Mouse (Mus musculus) liver, postnatal 0 days (tissue): Measurements from ENCODE around the gene Gm17428. TPM values are rescaled to one million over a fixed set of nuclear protein-coding genes. Genes with fewer than 3 reads are reported as not detected.
"Not testable (repeated sequence)": the region's sequence is repeated elsewhere in the genome, so short reads cannot be mapped to it uniquely, and the experiment has no call there.

ENCODE experiments used
- ATAC-seq: fragments of 200-750 bp; cut with Nextera tagmentation; 2 replicates; pipeline ENCODE4 v1.8.0; 2017; ENCODE audit warnings: mild to moderate bottlenecking, moderate library complexity
- DNase-seq: peaks from one replicate; pipeline ENCODE4 v3.0.0-alpha.2; 2016
- H3K27ac ChIP-seq: fragments of 300-500 bp; sonication (generic); 2 replicates; pipeline ENCODE4 v1.5.1; 2014; ENCODE audit warnings: antibody characterized with exemption, moderate library complexity, mild to moderate bottlenecking, low read depth
- H3K27me3 ChIP-seq: fragments of 300-500 bp; sonication (generic); 2 replicates; pipeline ENCODE4 v1.6.1; 2014; ENCODE audit warnings: low read length, control low read depth, mixed read lengths; ENCODE audit not compliant: insufficient read depth
- H3K36me3 ChIP-seq: fragments of 300-500 bp; sonication (generic); replicated peaks from 2 replicates; pipeline ENCODE4 v1.6.1; 2014; ENCODE audit warnings: mild to moderate bottlenecking, control low read depth, low read length, moderate library complexity, mixed read lengths; ENCODE audit not compliant: insufficient read depth
- H3K4me1 ChIP-seq: fragments of 300-500 bp; sonication (generic); 2 replicates; pipeline ENCODE4 v1.6.1; 2014; ENCODE audit warnings: antibody characterized with exemption, mild to moderate bottlenecking, control low read depth; ENCODE audit not compliant: insufficient read depth
- H3K4me2 ChIP-seq: fragments of 300-500 bp; sonication (generic); 2 replicates; pipeline ENCODE4 v1.6.1; 2014; ENCODE audit warnings: low read depth, mild to moderate bottlenecking, low read length, moderate library complexity, mixed read lengths
- H3K4me3 ChIP-seq: fragments of 300-500 bp; sonication (generic); 2 replicates; pipeline ENCODE4 v1.5.1; 2014; ENCODE audit warnings: low read depth, low read length
- H3K9ac ChIP-seq: fragments of 300-500 bp; sonication (generic); replicated peaks from 2 replicates; pipeline ENCODE4 v1.6.1; 2014; ENCODE audit warnings: mild to moderate bottlenecking, moderate library complexity
- H3K9me3 ChIP-seq: fragments of 300-500 bp; sonication (generic); 2 replicates; pipeline ENCODE4 v1.6.1; 2016; ENCODE audit warnings: mild to moderate bottlenecking, control low read depth, low read length, mixed read lengths
- CTCF ChIP-seq: sonication (generic); IDR thresholded peaks from 2 replicates; pipeline ENCODE4 v1.5.1; 2016; ENCODE audit warnings: antibody characterized with exemption, low read depth
- EP300 ChIP-seq: IDR thresholded peaks from 2 replicates; pipeline ENCODE4 v1.6.1; 2016; ENCODE audit warnings: antibody characterized with exemption, low read depth, mild to moderate bottlenecking
- WGBS: fragments of 180-500 bp; shearing (Covaris S2); extraction: QIAGEN DNeasy Blood & Tissue Kit; methylation state at CpG from one replicate; pipeline ENCODE4 v1.1.7; 2014; ENCODE audit not compliant: insufficient replicate concordance; 5-methylcytosine and 5-hydroxymethylcytosine counted together
- polyA plus RNA-seq: library from polyadenylated mRNA; unstranded; fragments of >200 nt; fragmentation: Nextera tagmentation; extraction: Ambion mirVana; gene quantifications from 2 replicates; pipeline ENCODE4 v1.2.1, GENCODE M21; 2015

Gm17428 gene
- polyA plus RNA-seq, 1 experiment from 2014 or later, result not detected

GRCm38 (mm10) chr14:54963727-54964126 lies 13.0 kb upstream of the Gm17428 start:
- 74% methylated on average over 11 of the region's 11 CpGs for WGBS
- H3K9me3 ChIP-seq, result no peaks in the 10 kb centered on the region
- no peaks in the 10 kb centered on the region for H3K36me3 ChIP-seq
- no peak overlapping the region for H3K4me3 ChIP-seq
- H3K27ac ChIP-seq, result no peak overlapping the region
- H3K4me1 ChIP-seq, result no peaks in the 10 kb centered on the region
- TF ChIP-seq EP300 (no peak), CTCF (no peak)
- DNase-seq (no peak), ATAC-seq (no peak)
- no peaks in the 10 kb centered on the region for H3K27me3 ChIP-seq
- H3K9ac ChIP-seq, result no peak overlapping the region
- no peak overlapping the region for H3K4me2 ChIP-seq

GRCm38 (mm10) chr14:54965044-54965443 lies 11.7 kb upstream of the Gm17428 start:
- Histone ChIP-seq H3K27ac (no peak overlapping the region), H3K4me1 (no peaks in the 10 kb centered on the region), H3K4me3 (no peak overlapping the region), H3K36me3 (no peaks in the 10 kb centered on the region), H3K4me2 (no peak overlapping the region), H3K9ac (no peak overlapping the region), H3K27me3 (no peaks in the 10 kb centered on the region), H3K9me3 (no peaks in the 10 kb centered on the region)
- TF ChIP-seq EP300 (no peak), CTCF (no peak)
- DNase-seq, result no peak
- WGBS, result 69% methylated on average over 15 of the region's 15 CpGs
- ATAC-seq, result no peak

- no peak overlapping the region for H3K9ac ChIP-seq
- no peaks in the 10 kb centered on the region for H3K36me3 ChIP-seq
- ATAC-seq (no peak), DNase-seq (no peak)
- H3K27ac ChIP-seq, result no peak overlapping the region
- TF ChIP-seq CTCF (no peak), EP300 (no peak)
- H3K4me3 ChIP-seq, result no peak overlapping the region
- no peak overlapping the region for H3K4me2 ChIP-seq
- WGBS, result 54% methylated on average over 6 of the region's 6 CpGs
- H3K9me3 ChIP-seq, result no peaks in the 10 kb centered on the region
- H3K4me1 ChIP-seq, result no peaks in the 10 kb centered on the region
- H3K27me3 ChIP-seq, result no peaks in the 10 kb centered on the region
Measured at GRCm38 (mm10) chr14:54965631-54966030, 11.1 kb upstream of the Gm17428 start.

GRCm38 (mm10) chr14:54966320-54966977 lies 10.3 kb upstream of the Gm17428 start, which contains the start of gene Myh6:
Myh6 (minus strand) TSS chr14:54966927.
- no peak for DNase-seq
- TF ChIP-seq CTCF, result no peak
- TF ChIP-seq EP300, result no peak
- Histone ChIP-seq H3K27me3 (no peaks in the 10 kb centered on the region), H3K9ac (no peak within 1 kb of the TSS), H3K4me3 (no peak within 1 kb of the TSS), H3K36me3 (no peaks in the 10 kb centered on the region), H3K9me3 (no peaks in the 10 kb centered on the region), H3K4me2 (no peak within 1 kb of the TSS), H3K4me1 (no peaks in the 10 kb centered on the region), H3K27ac (no peak within 1 kb of the TSS)
- ATAC-seq, result no peak
- 61% methylated on average over 7 of the region's 7 CpGs for WGBS

GRCm38 (mm10) chr14:54967874-54968273 lies 8.9 kb upstream of the Gm17428 start:
- Histone ChIP-seq H3K9me3 (no peaks in the 10 kb centered on the region), H3K9ac (no peak overlapping the region), H3K27me3 (no peaks in the 10 kb centered on the region), H3K4me3 (no peak overlapping the region), H3K4me1 (no peaks in the 10 kb centered on the region), H3K36me3 (no peaks in the 10 kb centered on the region), H3K4me2 (no peak overlapping the region), H3K27ac (no peak overlapping the region)
- 70% methylated on average over 3 of the region's 3 CpGs for WGBS
- ATAC-seq (no peak), DNase-seq (no peak)
- TF ChIP-seq EP300, result no peak
- no peak for TF ChIP-seq CTCF

GRCm38 (mm10) chr14:54968344-54968743 lies 8.4 kb upstream of the Gm17428 start:
- ATAC-seq (no peak), DNase-seq (no peak)
- H3K9me3 ChIP-seq, result no peaks in the 10 kb centered on the region
- H3K4me1 ChIP-seq, result no peaks in the 10 kb centered on the region
- no peaks in the 10 kb centered on the region for H3K27me3 ChIP-seq
- H3K36me3 ChIP-seq, result no peaks in the 10 kb centered on the region
- no peak overlapping the region for H3K4me2 ChIP-seq
- H3K27ac ChIP-seq, result no peak overlapping the region
- no peak for TF ChIP-seq EP300
- no peak for TF ChIP-seq CTCF
- no peak overlapping the region for H3K9ac ChIP-seq
- H3K4me3 ChIP-seq, result no peak overlapping the region

- H3K9me3 ChIP-seq, H3K9ac ChIP-seq, H3K27ac ChIP-seq, DNase-seq, H3K36me3 ChIP-seq, H3K4me2 ChIP-seq, H3K4me1 ChIP-seq, H3K27me3 ChIP-seq, ATAC-seq, H3K4me3 ChIP-seq: not testable (repeated sequence)
- 79% methylated on average over 8 of the region's 11 CpGs for WGBS
Measured at GRCm38 (mm10) chr14:54972786-54973185, 3.9 kb upstream of the Gm17428 start.
